Mouse (Mus musculus) liver, embryonic 13.5 days (tissue): ENCODE results near the gene Adam19. TPM values are rescaled to one million over a fixed set of nuclear protein-coding genes. Genes with fewer than 3 reads are reported as not detected.
"Not testable (repeated sequence)": the region's sequence is repeated elsewhere in the genome, so short reads cannot be mapped to it uniquely, and the experiment has no call there.

Experiments
- ATAC-seq: fragments of 200-750 bp; cut with Nextera tagmentation; 2 replicates; pipeline ENCODE4 v1.8.0; 2017; ENCODE audit warnings: low read depth, mild to moderate bottlenecking, moderate number of reproducible peaks, moderate library complexity
- DNase-seq: peaks from one replicate; pipeline ENCODE4 v3.0.0; 2022
- H3K27ac ChIP-seq: fragments of 300-500 bp; sonication (generic); 2 replicates; pipeline ENCODE4 v1.5.1; 2015; ENCODE audit warnings: moderate library complexity, mild to moderate bottlenecking, inconsistent platforms
- H3K27me3 ChIP-seq: fragments of 300-500 bp; sonication (generic); 2 replicates; pipeline ENCODE4 v1.6.1; 2015; ENCODE audit warnings: mild to moderate bottlenecking, inconsistent platforms
- H3K36me3 ChIP-seq: fragments of 300-500 bp; sonication (generic); 2 replicates; pipeline ENCODE4 v1.6.1; 2015; ENCODE audit warnings: mild to moderate bottlenecking, inconsistent platforms
- H3K4me1 ChIP-seq: fragments of 300-500 bp; sonication (generic); replicated peaks from 2 replicates; pipeline ENCODE4 v1.6.1; 2015; ENCODE audit warnings: inconsistent platforms
- H3K4me2 ChIP-seq: fragments of 300-500 bp; sonication (generic); 2 replicates; pipeline ENCODE4 v1.6.1; 2015; ENCODE audit warnings: inconsistent platforms, mild to moderate bottlenecking, moderate library complexity
- H3K4me3 ChIP-seq: fragments of 300-500 bp; sonication (generic); replicated peaks from 2 replicates; pipeline ENCODE4 v1.5.1; 2015; ENCODE audit warnings: mild to moderate bottlenecking, inconsistent platforms
- H3K9ac ChIP-seq: fragments of 300-500 bp; sonication (generic); 2 replicates; pipeline ENCODE4 v1.6.1; 2015; ENCODE audit warnings: mild to moderate bottlenecking, inconsistent platforms
- H3K9me3 ChIP-seq: fragments of 300-500 bp; sonication (generic); replicated peaks from 2 replicates; pipeline ENCODE4 v1.6.1; 2016; ENCODE audit warnings: inconsistent platforms
- WGBS: fragments of 180-500 bp; shearing (Covaris S2); methylation state at CpG from one replicate; pipeline ENCODE4 v1.1.7; 2015; ENCODE audit not compliant: insufficient replicate concordance; 5-methylcytosine and 5-hydroxymethylcytosine counted together
- polyA plus RNA-seq: library from polyadenylated mRNA; unstranded; fragments of >200 nt; fragmentation: Nextera tagmentation; extraction: Ambion mirVana; gene quantifications from 2 replicates; pipeline ENCODE4 v1.2.1, GENCODE M21; 2015

The Adam19 gene
- polyA plus RNA-seq, 1 experiment from 2014 or later = 1.1 TPM

- Histone ChIP-seq H3K36me3 (no peaks in the 10 kb centered on the region), H3K4me1 (no peaks in the 10 kb centered on the region), H3K4me3 (no peak overlapping the region), H3K4me2 (no peak overlapping the region), H3K9me3 (no peaks in the 10 kb centered on the region), H3K27ac (no peak overlapping the region), H3K9ac (no peak overlapping the region), H3K27me3 (no peaks in the 10 kb centered on the region)
- WGBS = 72% methylated on average over 8 of the region's 8 CpGs
- DNase-seq (no peak), ATAC-seq (no peak)
These were observed 101.2 kb downstream of the Adam19 start for GRCm38 (mm10) chr11:46156945-46157344.

GRCm38 (mm10) chr11:46157462-46157861, 101.7 kb downstream of the Adam19 start:
- Histone ChIP-seq H3K4me2 (no peak overlapping the region), H3K27ac (no peak overlapping the region), H3K9me3 (no peaks in the 10 kb centered on the region), H3K4me3 (no peak overlapping the region), H3K27me3 (no peaks in the 10 kb centered on the region), H3K36me3 (no peaks in the 10 kb centered on the region), H3K9ac (no peak overlapping the region), H3K4me1 (no peaks in the 10 kb centered on the region)
- ATAC-seq = no peak
- DNase-seq = no peak

- H3K27me3 ChIP-seq = peaks cover 47% of the 10 kb centered on the region
- H3K9me3 ChIP-seq = no peaks in the 10 kb centered on the region
- H3K4me1 ChIP-seq = no peaks in the 10 kb centered on the region
- H3K4me3 ChIP-seq = peak within 1 kb of the TSS; percentile 42
- H3K9ac ChIP-seq = 0 out of 2 replicates have a peak within 1 kb of the TSS, but pooled peaks have one; percentile 24
- no peaks in the 10 kb centered on the region for H3K36me3 ChIP-seq
- H3K27ac ChIP-seq = no peak within 1 kb of the TSS
- WGBS = 3% methylated on average over 40 of the region's 40 CpGs
- ATAC-seq (no peak), DNase-seq (no peak)
- H3K4me2 ChIP-seq = peak within 1 kb of the TSS; percentile 59
These were observed 110.2 kb downstream of the Adam19 start, which contains the start of gene Nipal4 for GRCm38 (mm10) chr11:46165866-46166585. Nipal4 (minus strand) TSS chr11:46166508.

GRCm38 (mm10) chr11:46168506-46168905, 112.7 kb downstream of the Adam19 start:
- Histone ChIP-seq H3K4me2 (no peak overlapping the region), H3K36me3 (no peaks in the 10 kb centered on the region), H3K9me3 (no peaks in the 10 kb centered on the region), H3K27me3 (peaks cover 44% of the 10 kb centered on the region), H3K4me3 (no peak overlapping the region), H3K27ac (no peak overlapping the region), H3K4me1 (no peaks in the 10 kb centered on the region), H3K9ac (no peak overlapping the region)
- 67% methylated on average over 7 of the region's 7 CpGs for WGBS
- DNase-seq = no peak
- ATAC-seq = no peak

- Histone ChIP-seq H3K4me3 (no peak overlapping the region), H3K9me3 (no peaks in the 10 kb centered on the region), H3K4me2 (no peak overlapping the region), H3K36me3 (no peaks in the 10 kb centered on the region), H3K9ac (no peak overlapping the region), H3K4me1 (no peaks in the 10 kb centered on the region), H3K27me3 (peaks cover 35% of the 10 kb centered on the region), H3K27ac (no peak overlapping the region)
- ATAC-seq (no peak), DNase-seq (no peak)
- WGBS = 47% methylated on average over 3 of the region's 3 CpGs
These were observed 114.1 kb downstream of the Adam19 start for GRCm38 (mm10) chr11:46169908-46170307.

GRCm38 (mm10) chr11:46172128-46172527, 116.3 kb downstream of the Adam19 start:
- no peak overlapping the region for H3K9ac ChIP-seq
- WGBS = 72% methylated on average over 9 of the region's 9 CpGs

GRCm38 (mm10) chr11:46176155-46176554, 120.4 kb downstream of the Adam19 start:
- no peak overlapping the region for H3K9ac ChIP-seq
- H3K4me1 ChIP-seq = no peaks in the 10 kb centered on the region
- no peak overlapping the region for H3K4me3 ChIP-seq
- no peak for DNase-seq
- no peaks in the 10 kb centered on the region for H3K36me3 ChIP-seq
- H3K4me2 ChIP-seq = no peak overlapping the region
- WGBS = 82% methylated on average over 6 of the region's 6 CpGs
- no peaks in the 10 kb centered on the region for H3K27me3 ChIP-seq
- no peaks in the 10 kb centered on the region for H3K9me3 ChIP-seq
- ATAC-seq = no peak
- no peak overlapping the region for H3K27ac ChIP-seq

More at GRCm38 (mm10) chr11:46172128-46172527, 116.3 kb downstream of the Adam19 start:
- Histone ChIP-seq H3K27me3 (peaks cover 13% of the 10 kb centered on the region), H3K4me1 (no peaks in the 10 kb centered on the region), H3K27ac (no peak overlapping the region), H3K36me3 (no peaks in the 10 kb centered on the region), H3K4me3 (no peak overlapping the region), H3K4me2 (no peak overlapping the region), H3K9me3 (no peaks in the 10 kb centered on the region)
- no peak for ATAC-seq
- DNase-seq = no peak

- no peak for DNase-seq
- Histone ChIP-seq H3K4me2 (no peak overlapping the region), H3K9me3 (no peaks in the 10 kb centered on the region), H3K36me3 (no peaks in the 10 kb centered on the region), H3K9ac (no peak overlapping the region), H3K27ac (no peak overlapping the region), H3K4me3 (no peak overlapping the region), H3K27me3 (no peaks in the 10 kb centered on the region), H3K4me1 (no peaks in the 10 kb centered on the region)
- ATAC-seq = no peak
- whole genome bisulfite sequencing = 65% methylated on average over 10 of the region's 10 CpGs
These were observed 121.7 kb downstream of the Adam19 start for GRCm38 (mm10) chr11:46177246-46178043.

GRCm38 (mm10) chr11:46182031-46182430, 126.2 kb downstream of the Adam19 start:
- not testable (repeated sequence) for DNase-seq, H3K9me3 ChIP-seq, H3K27ac ChIP-seq, H3K4me3 ChIP-seq, H3K27me3 ChIP-seq, H3K4me1 ChIP-seq, H3K4me2 ChIP-seq, ATAC-seq, H3K9ac ChIP-seq, H3K36me3 ChIP-seq
- WGBS = 68% methylated on average over 1 of the region's 1 CpGs

GRCm38 (mm10) chr11:46184946-46185345, 129.2 kb downstream of the Adam19 start:
- Histone ChIP-seq H3K9me3 (no peaks in the 10 kb centered on the region), H3K4me3 (no peak overlapping the region), H3K4me1 (no peaks in the 10 kb centered on the region), H3K27me3 (no peaks in the 10 kb centered on the region), H3K27ac (no peak overlapping the region), H3K9ac (no peak overlapping the region), H3K36me3 (no peaks in the 10 kb centered on the region), H3K4me2 (no peak overlapping the region)
- DNase-seq (no peak), ATAC-seq (no peak)
- WGBS = 48% methylated on average over 3 of the region's 3 CpGs

GRCm38 (mm10) chr11:46185486-46185885, 129.7 kb downstream of the Adam19 start:
- Histone ChIP-seq H3K9me3 (no peaks in the 10 kb centered on the region), H3K36me3 (no peaks in the 10 kb centered on the region), H3K27me3 (no peaks in the 10 kb centered on the region), H3K4me1 (no peaks in the 10 kb centered on the region), H3K27ac (no peak overlapping the region), H3K4me3 (no peak overlapping the region), H3K9ac (no peak overlapping the region), H3K4me2 (no peak overlapping the region)
- 32% methylated on average over 4 of the region's 4 CpGs for WGBS
- no peak for ATAC-seq
- DNase-seq = no peak
